Mouse (Mus musculus): ENCODE measurements around the gene Bckdhb.

DNA sequence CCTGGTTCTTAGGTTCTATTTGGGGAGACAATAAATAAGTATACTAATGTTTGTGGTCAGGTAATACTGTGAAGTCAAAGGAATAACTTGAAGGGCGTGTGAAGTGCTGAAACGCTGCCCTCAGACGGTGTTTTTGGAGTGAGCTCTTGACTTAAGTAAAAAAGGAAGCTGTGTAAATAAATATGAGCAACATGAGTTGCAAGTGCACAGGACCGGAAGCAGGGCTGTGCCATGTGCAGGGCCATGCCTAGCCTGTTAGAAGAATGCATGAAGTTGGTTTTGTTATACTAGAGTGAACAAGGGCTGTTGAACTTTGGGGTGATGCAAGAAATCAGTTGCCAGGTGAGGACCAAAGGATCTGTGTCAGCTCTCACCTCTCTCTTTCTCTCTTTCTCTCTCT, 114.0 kb downstream of the Bckdhb start:
- TF ChIP-seq CTCF (conservative IDR thresholded peaks at IDR 0.05; ENCODE audit: insufficient read depth, insufficient read length, low read depth, low read length) (no peak), POLR2A (IDR thresholded peaks at IDR 0.05; ENCODE audit: low read depth, low read length) (no peak)

All from kidney, adult 2 months (tissue).